Mouse (Mus musculus): Measurements from ENCODE around the gene Pef1.

- TF ChIP-seq TCF12 (IDR thresholded peaks at IDR 0.05; ENCODE audit: insufficient read depth, poor library complexity, severe bottlenecking) = no peak
- no peak for TF ChIP-seq SRF (IDR thresholded peaks at IDR 0.05; ENCODE audit: control insufficient read depth, insufficient read length, low read depth)
- no peak for TF ChIP-seq USF1 (IDR thresholded peaks at IDR 0.05; ENCODE audit: low read depth)
- TF ChIP-seq POLR2A (IDR thresholded peaks at IDR 0.05; ENCODE audit: insufficient read length, low read depth) = no peak
- TF ChIP-seq CEBPB (IDR thresholded peaks at IDR 0.05; ENCODE audit: insufficient read depth, poor library complexity, severe bottlenecking) = no peak
- no peak for TF ChIP-seq POLR2AphosphoS2 (IDR thresholded peaks at IDR 0.05; ENCODE audit: insufficient read length, low read depth)
- TF ChIP-seq MYOG (IDR thresholded peaks at IDR 0.05; ENCODE audit: control insufficient read depth in 1 of 3, insufficient read depth in 1 of 3, insufficient read length in 2 of 3, low read depth in 2 of 3) = no peak
- TF ChIP-seq E2F4 (IDR thresholded peaks at IDR 0.05; ENCODE audit: insufficient read depth) = no peak
- no peak for TF ChIP-seq MAX (IDR thresholded peaks at IDR 0.05; ENCODE audit: low read depth)
These were observed 36.3 kb downstream of the Pef1 start for GRCm38 (mm10) chr4:130138441-130139213.

Measured in myocyte (in vitro differentiated cells).